Mouse (Mus musculus): Measurements from ENCODE around the gene Dnajc3. TPM values are rescaled to one million over a fixed set of nuclear protein-coding genes. Genes with fewer than 3 reads are reported as not detected.
A peak's percentile ranks its signal among the peaks of the same experiment; 100 is the strongest.

Dnajc3 gene
- polyA plus RNA-seq, 1 experiment: 27.4 TPM

GRCm38 (mm10) chr14:118986653-118987522 lies 49.1 kb downstream of the Dnajc3 start:
- Histone ChIP-seq H3K4me1 (ENCODE audit: control insufficient read depth, insufficient read depth, insufficient read length, low read length) (no peaks in the 10 kb centered on the region), H3K27ac (replicated peaks; ENCODE audit: low read depth, low read length) (no peak overlapping the region), H3K4me3 (ENCODE audit: insufficient read depth, low read depth, low read length) (no peak overlapping the region)

GRCm38 (mm10) chr14:118987523-118988496 lies 50.0 kb downstream of the Dnajc3 start:
- Histone ChIP-seq H3K4me3 (ENCODE audit: insufficient read depth, low read depth, low read length) (no peak overlapping the region), H3K27ac (replicated peaks; ENCODE audit: low read depth, low read length) (no peak overlapping the region), H3K4me1 (ENCODE audit: control insufficient read depth, insufficient read depth, insufficient read length, low read length) (no peaks in the 10 kb centered on the region)

- no peaks in the 10 kb centered on the region for H3K4me1 ChIP-seq (ENCODE audit: control insufficient read depth, insufficient read depth, insufficient read length, low read length)
- H3K4me3 ChIP-seq (ENCODE audit: insufficient read depth, low read depth, low read length): no peak overlapping the region
- H3K27ac ChIP-seq (replicated peaks; ENCODE audit: low read depth, low read length): no peak overlapping the region
Measured at GRCm38 (mm10) chr14:118995226-118995925, 57.6 kb downstream of the Dnajc3 start.

- H3K4me1 ChIP-seq (ENCODE audit: control insufficient read depth, insufficient read depth, insufficient read length, low read length): no peaks in the 10 kb centered on the region
- no peak overlapping the region for H3K4me3 ChIP-seq (ENCODE audit: insufficient read depth, low read depth, low read length)
- H3K27ac ChIP-seq (replicated peaks; ENCODE audit: low read depth, low read length): no peak overlapping the region
Measured at GRCm38 (mm10) chr14:119003320-119003719, 65.5 kb downstream of the Dnajc3 start.

GRCm38 (mm10) chr14:119005834-119006233 lies 68.1 kb downstream of the Dnajc3 start:
- no peak overlapping the region for H3K4me3 ChIP-seq (ENCODE audit: insufficient read depth, low read depth, low read length)
- H3K27ac ChIP-seq (replicated peaks; ENCODE audit: low read depth, low read length): no peak overlapping the region
- H3K4me1 ChIP-seq (ENCODE audit: control insufficient read depth, insufficient read depth, insufficient read length, low read length): no peaks in the 10 kb centered on the region

GRCm38 (mm10) chr14:119006441-119007102 lies 68.8 kb downstream of the Dnajc3 start:
- no peak overlapping the region for H3K27ac ChIP-seq (replicated peaks; ENCODE audit: low read depth, low read length)

GRCm38 (mm10) chr14:119007103-119007951 lies 69.6 kb downstream of the Dnajc3 start:
- Histone ChIP-seq H3K4me1 (ENCODE audit: control insufficient read depth, insufficient read depth, insufficient read length, low read length) (no peaks in the 10 kb centered on the region), H3K4me3 (ENCODE audit: insufficient read depth, low read depth, low read length) (peak overlapping the region; percentile 61), H3K27ac (replicated peaks; ENCODE audit: low read depth, low read length) (no peak overlapping the region)

More at GRCm38 (mm10) chr14:119006441-119007102, 68.8 kb downstream of the Dnajc3 start:
- Histone ChIP-seq H3K4me1 (ENCODE audit: control insufficient read depth, insufficient read depth, insufficient read length, low read length) (no peaks in the 10 kb centered on the region), H3K4me3 (ENCODE audit: insufficient read depth, low read depth, low read length) (peak overlapping the region; percentile 57)

GRCm38 (mm10) chr14:119008031-119008590 lies 70.3 kb downstream of the Dnajc3 start:
- Histone ChIP-seq H3K27ac (replicated peaks; ENCODE audit: low read depth, low read length) (no peak overlapping the region), H3K4me1 (ENCODE audit: control insufficient read depth, insufficient read depth, insufficient read length, low read length) (no peaks in the 10 kb centered on the region), H3K4me3 (ENCODE audit: insufficient read depth, low read depth, low read length) (no peak overlapping the region)

- no peaks in the 10 kb centered on the region for H3K4me1 ChIP-seq (ENCODE audit: control insufficient read depth, insufficient read depth, insufficient read length, low read length)
Measured at GRCm38 (mm10) chr14:119009531-119009930, 71.8 kb downstream of the Dnajc3 start.

GRCm38 (mm10) chr14:119012607-119013431 lies 75.0 kb downstream of the Dnajc3 start:
- H3K4me3 ChIP-seq (ENCODE audit: insufficient read depth, low read depth, low read length): no peak overlapping the region
- H3K4me1 ChIP-seq (ENCODE audit: control insufficient read depth, insufficient read depth, insufficient read length, low read length): no peaks in the 10 kb centered on the region

More at GRCm38 (mm10) chr14:119009531-119009930, 71.8 kb downstream of the Dnajc3 start:
- no peak overlapping the region for H3K4me3 ChIP-seq (ENCODE audit: insufficient read depth, low read depth, low read length)
- H3K27ac ChIP-seq (replicated peaks; ENCODE audit: low read depth, low read length): no peak overlapping the region

GRCm38 (mm10) chr14:119013549-119013948 lies 75.8 kb downstream of the Dnajc3 start:
- no peak overlapping the region for H3K27ac ChIP-seq (replicated peaks; ENCODE audit: low read depth, low read length)
- H3K4me3 ChIP-seq (ENCODE audit: insufficient read depth, low read depth, low read length): no peak overlapping the region
- H3K4me1 ChIP-seq (ENCODE audit: control insufficient read depth, insufficient read depth, insufficient read length, low read length): no peaks in the 10 kb centered on the region

More at GRCm38 (mm10) chr14:119012607-119013431, 75.0 kb downstream of the Dnajc3 start:
- H3K27ac ChIP-seq (replicated peaks; ENCODE audit: low read depth, low read length): no peak overlapping the region

- no peaks in the 10 kb centered on the region for H3K4me1 ChIP-seq (ENCODE audit: control insufficient read depth, insufficient read depth, insufficient read length, low read length)
- no peak overlapping the region for H3K4me3 ChIP-seq (ENCODE audit: insufficient read depth, low read depth, low read length)
- no peak overlapping the region for H3K27ac ChIP-seq (replicated peaks; ENCODE audit: low read depth, low read length)
Measured at GRCm38 (mm10) chr14:119025889-119026288, 88.1 kb downstream of the Dnajc3 start.

- Histone ChIP-seq H3K4me3 (ENCODE audit: insufficient read depth, low read depth, low read length) (no peak overlapping the region), H3K27ac (replicated peaks; ENCODE audit: low read depth, low read length) (no peak overlapping the region), H3K4me1 (ENCODE audit: control insufficient read depth, insufficient read depth, insufficient read length, low read length) (no peaks in the 10 kb centered on the region)
Measured at GRCm38 (mm10) chr14:119027130-119027529, 89.4 kb downstream of the Dnajc3 start.

Measured in brown adipose tissue, adult 24 weeks (tissue).